Mouse (Mus musculus) thymus, adult 2 months (tissue): ENCODE data around the gene Prodh2. TPM values are rescaled to one million over a fixed set of nuclear protein-coding genes. Genes with fewer than 3 reads are reported as not detected.
"Not testable (repeated sequence)": the region's sequence is repeated elsewhere in the genome, so short reads cannot be mapped to it uniquely, and the experiment has no call there.

ENCODE experiments used
- DNase-seq: peaks from one replicate; pipeline ENCODE4 v3.0.0; 2021
- H3K27ac ChIP-seq: fragments of 200-500 bp; 2 replicates; pipeline ENCODE4 v1.5.1; 2012; ENCODE audit warnings: low read length, control low read depth; ENCODE audit not compliant: control insufficient read depth, insufficient read depth
- H3K27me3 ChIP-seq: fragments of 200-500 bp; 2 replicates; pipeline ENCODE4 v1.6.1; 2012; ENCODE audit warnings: mild to moderate bottlenecking, low read length, moderate library complexity, mixed read lengths; ENCODE audit not compliant: control insufficient read depth, insufficient read depth
- H3K36me3 ChIP-seq: fragments of 200-500 bp; 2 replicates; pipeline ENCODE4 v1.6.1; 2012; ENCODE audit warnings: mild to moderate bottlenecking, low read length, moderate library complexity; ENCODE audit not compliant: control insufficient read depth, insufficient read depth
- H3K4me1 ChIP-seq: fragments of 200-500 bp; replicated peaks from 2 replicates; pipeline ENCODE4 v1.6.1; 2012; ENCODE audit warnings: low read length; ENCODE audit not compliant: control insufficient read depth, insufficient read depth
- H3K4me3 ChIP-seq: fragments of 200-500 bp; 2 replicates; pipeline ENCODE4 v1.5.1; 2012; ENCODE audit warnings: mild to moderate bottlenecking, low read length, control low read depth, moderate library complexity; ENCODE audit not compliant: control insufficient read depth, insufficient read depth
- CTCF ChIP-seq: fragments of 200-500 bp; IDR thresholded peaks from 2 replicates; pipeline ENCODE4 v1.5.1; 2012; ENCODE audit warnings: mild to moderate bottlenecking, control low read depth, low read length, moderate library complexity, borderline replicate concordance; ENCODE audit not compliant: control insufficient read depth, poor library complexity, insufficient read depth; ENCODE audit errors: extremely low read depth
- POLR2A ChIP-seq: fragments of 200-500 bp; IDR thresholded peaks from 2 replicates; pipeline ENCODE4 v1.6.1; 2012; ENCODE audit warnings: mild to moderate bottlenecking, low read length, control low read depth, moderate library complexity; ENCODE audit not compliant: control insufficient read depth, poor library complexity, insufficient read depth; ENCODE audit errors: extremely low read depth
- WGBS: fragments of 180-500 bp; shearing (Covaris S2); methylation state at CpG from one replicate; pipeline ENCODE4 v1.1.7; 2018; 5-methylcytosine and 5-hydroxymethylcytosine counted together
- polyA plus RNA-seq: library from polyadenylated mRNA; depleted of rRNA; stranded (reverse); fragments of >200 nt; gene quantifications from 2 replicates; pipeline ENCODE4 v1.2.3, GENCODE M21; 2012

Prodh2 gene
- polyA plus RNA-seq, 1 experiment: 0.13 TPM

DNA sequence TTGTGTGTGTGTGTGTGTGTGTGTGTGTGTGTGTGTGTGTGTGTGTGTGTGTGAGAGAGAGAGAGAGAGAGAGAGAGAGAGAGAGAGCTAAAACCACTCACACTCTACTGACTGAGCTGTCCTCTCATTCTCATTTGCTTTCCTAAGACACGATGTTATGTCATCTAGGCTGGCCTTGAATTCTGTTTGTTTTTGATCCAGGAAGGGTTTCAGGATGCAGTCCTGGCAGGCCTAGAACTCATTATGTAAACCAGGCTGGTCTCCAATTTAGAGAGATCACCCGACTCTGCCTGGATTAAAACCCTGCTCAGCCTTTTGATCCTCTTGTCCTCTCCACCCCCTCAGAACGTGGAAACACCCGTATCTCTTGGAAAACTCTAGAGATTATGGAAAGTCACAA, 29.4 kb upstream of the Prodh2 start:
- Histone ChIP-seq H3K27me3 (peaks cover 18% of the 10 kb centered on the region; the same call in 1 of the 2 replicates), H3K4me3 (no peak overlapping the region), H3K36me3 (no peaks in the 10 kb centered on the region), H3K27ac (no peak overlapping the region), H3K4me1 (no peaks in the 10 kb centered on the region)
- no peak for DNase-seq
- WGBS: 34% methylated on average over 4 of the region's 4 CpGs
- no peak for TF ChIP-seq POLR2A
- TF ChIP-seq CTCF: no peak

DNA sequence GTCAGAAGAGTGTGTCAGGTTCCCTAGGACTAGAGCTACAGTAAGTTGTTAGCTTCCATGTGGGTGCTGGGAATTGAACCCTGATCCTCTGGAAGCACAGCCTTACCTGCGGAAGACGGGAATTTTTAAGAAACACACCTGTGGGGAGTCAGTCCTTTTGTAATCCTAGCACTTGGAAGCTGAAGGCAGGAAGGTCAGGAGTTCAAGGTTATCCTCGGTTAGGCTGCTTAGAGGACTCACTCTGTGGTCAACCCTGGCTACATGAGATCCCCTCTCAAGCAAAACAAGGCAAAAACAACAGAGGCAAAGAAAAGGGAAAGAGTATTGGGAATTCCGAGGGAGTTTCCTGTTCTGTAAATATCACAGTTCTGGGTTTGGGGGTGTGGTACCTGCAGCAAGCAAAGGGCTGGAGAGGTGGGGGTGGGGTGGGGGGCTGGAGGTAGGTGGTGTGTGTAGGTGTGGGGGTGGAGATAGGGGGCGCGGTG, 28.6 kb upstream of the Prodh2 start:
- 22% methylated on average over 6 of the region's 6 CpGs for WGBS
- Histone ChIP-seq H3K4me1 (no peaks in the 10 kb centered on the region), H3K27ac (no peak overlapping the region), H3K36me3 (no peaks in the 10 kb centered on the region), H3K4me3 (no peak overlapping the region), H3K27me3 (peaks cover 18% of the 10 kb centered on the region; the same call in 1 of the 2 replicates)
- TF ChIP-seq CTCF: no peak
- no peak for TF ChIP-seq POLR2A
- DNase-seq: no peak

DNA sequence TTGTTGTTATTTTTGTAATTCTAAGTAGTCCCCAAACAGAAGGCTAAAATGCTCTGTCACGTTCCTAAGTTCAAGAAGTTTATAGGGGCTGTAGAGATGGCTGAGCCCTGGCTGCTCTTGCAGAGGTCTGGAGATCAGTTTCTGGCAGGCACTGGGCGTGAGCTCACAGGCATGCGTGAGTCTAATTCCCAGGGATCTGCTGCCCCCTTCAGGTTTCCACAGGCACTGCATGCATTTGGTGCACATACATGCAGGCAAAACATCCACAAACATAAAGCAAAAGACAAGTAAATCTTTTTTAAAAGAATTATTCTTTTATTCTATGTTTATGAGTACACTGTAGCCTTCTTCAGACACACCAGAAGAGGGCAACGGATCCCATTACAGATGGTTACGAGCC, 21.0 kb upstream of the Prodh2 start:
- Histone ChIP-seq H3K4me1 (no peaks in the 10 kb centered on the region), H3K4me3 (no peak overlapping the region), H3K27ac (no peak overlapping the region), H3K27me3 (no peaks in the 10 kb centered on the region; the same call in 1 of the 2 replicates), H3K36me3 (no peaks in the 10 kb centered on the region)
- TF ChIP-seq CTCF: peak; percentile 67; the same call in 1 of the 2 replicates
- TF ChIP-seq POLR2A: no peak
- 51% methylated on average over 5 of the region's 5 CpGs for WGBS
- DNase-seq: peak; percentile 58

DNA sequence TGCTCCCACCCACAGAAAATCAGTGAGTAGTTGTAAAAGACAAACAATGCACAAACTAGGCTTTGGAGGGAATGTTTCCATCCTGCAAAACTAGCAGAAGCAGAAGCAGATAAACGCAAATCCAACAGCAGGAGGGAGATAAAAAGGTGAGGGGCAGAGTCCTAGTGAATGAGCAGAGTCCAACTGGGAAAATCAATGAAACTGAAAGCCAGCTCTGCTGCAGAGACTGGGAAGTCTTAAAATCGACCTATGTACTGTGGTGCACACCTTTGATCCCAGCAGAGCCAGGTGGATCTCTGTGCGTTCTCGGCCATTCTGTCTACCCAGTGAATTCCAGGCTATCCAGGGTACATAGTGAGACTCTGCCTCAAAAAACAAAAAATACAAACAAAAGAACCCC, 18.4 kb upstream of the Prodh2 start:
- WGBS: 70% methylated on average over 4 of the region's 4 CpGs
- Histone ChIP-seq H3K27me3 (no peaks in the 10 kb centered on the region; the same call in 1 of the 2 replicates), H3K36me3 (no peaks in the 10 kb centered on the region), H3K4me1 (no peaks in the 10 kb centered on the region), H3K27ac (no peak overlapping the region), H3K4me3 (no peak overlapping the region)
- TF ChIP-seq CTCF (no peak), POLR2A (no peak)
- DNase-seq: no peak

DNA sequence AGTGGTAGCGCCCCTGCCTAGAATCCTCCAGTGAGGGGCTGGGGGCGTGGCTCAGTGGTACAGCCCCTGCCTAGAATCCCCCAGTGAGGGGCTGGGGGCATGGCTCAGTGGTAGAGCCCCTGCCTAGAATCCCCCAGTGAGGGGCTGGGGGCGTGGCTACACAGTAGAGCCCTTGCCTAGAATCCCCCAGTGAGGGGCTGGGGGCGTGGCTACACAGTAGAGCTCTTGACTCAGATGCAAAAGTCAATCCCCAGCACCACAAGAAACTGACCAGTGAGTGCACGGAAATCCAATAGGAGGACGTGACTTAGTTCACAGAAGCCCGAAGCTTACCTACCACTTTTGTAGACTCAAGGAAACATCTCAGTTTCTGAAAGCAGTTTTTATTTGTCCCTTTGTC, 17.3 kb upstream of the Prodh2 start:
- H3K27ac ChIP-seq, H3K27me3 ChIP-seq, DNase-seq, H3K4me3 ChIP-seq, H3K36me3 ChIP-seq, H3K4me1 ChIP-seq: not testable (repeated sequence)
- 84% methylated on average over 7 of the region's 7 CpGs for WGBS

DNA sequence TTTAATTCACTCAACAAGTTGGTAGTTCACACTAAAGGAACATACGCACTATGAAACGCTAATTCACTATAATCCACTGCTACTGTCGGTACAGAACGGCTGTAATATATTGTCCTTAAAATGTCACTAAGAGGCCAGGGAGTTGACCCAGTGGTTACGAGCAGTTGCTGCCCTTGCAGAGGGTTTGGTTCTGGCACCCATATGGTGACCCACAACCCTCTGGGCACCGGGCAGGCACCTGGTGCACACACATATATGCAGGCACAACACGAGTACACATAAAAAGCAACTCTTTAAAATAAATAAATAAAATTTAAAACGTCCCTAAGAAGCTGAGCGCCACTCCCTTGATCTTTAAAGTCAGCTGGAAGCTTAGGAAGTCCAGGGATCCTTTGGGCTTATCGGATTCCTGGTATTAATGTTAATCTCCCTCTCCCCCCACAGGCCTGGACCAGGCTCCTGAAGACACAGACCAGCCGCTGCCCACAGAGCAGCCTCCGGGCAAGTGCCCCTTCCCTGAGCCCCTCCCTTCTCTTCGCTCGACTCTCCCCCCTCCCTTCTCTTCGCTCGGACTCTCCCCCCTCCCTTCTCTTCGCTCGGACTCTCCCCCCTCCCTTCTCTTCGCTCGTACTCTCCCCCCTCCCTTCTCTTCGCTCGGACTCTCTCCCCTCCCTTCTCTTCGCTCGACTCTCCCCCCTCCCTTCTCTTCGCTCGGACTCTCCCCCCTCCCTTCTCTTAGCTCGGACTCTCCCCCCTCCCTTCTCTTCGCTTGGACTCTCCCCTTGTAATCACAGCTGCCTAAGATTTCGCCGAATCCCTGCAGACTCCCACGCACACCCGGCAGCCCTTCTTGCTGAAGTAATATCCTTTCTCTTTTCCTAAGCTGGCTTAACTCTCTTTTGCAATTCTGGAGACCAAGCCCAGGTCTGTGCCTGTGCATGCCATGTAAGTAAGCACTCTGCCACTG, 15.7 kb upstream of the Prodh2 start:
- H3K36me3 ChIP-seq: no peaks in the 10 kb centered on the region
- H3K4me3 ChIP-seq: no peak overlapping the region
- TF ChIP-seq CTCF (no peak), POLR2A (no peak)
- H3K27me3 ChIP-seq: no peaks in the 10 kb centered on the region
- H3K27ac ChIP-seq: no peak overlapping the region
- DNase-seq: no peak
- H3K4me1 ChIP-seq: no peaks in the 10 kb centered on the region
- WGBS: 21% methylated on average over 31 of the region's 32 CpGs
